Mouse (Mus musculus): Measurements from ENCODE around the gene Slc30a1.
A peak's percentile ranks its signal among the peaks of the same experiment; 100 is the strongest.

Slc30a1 gene

DNA sequence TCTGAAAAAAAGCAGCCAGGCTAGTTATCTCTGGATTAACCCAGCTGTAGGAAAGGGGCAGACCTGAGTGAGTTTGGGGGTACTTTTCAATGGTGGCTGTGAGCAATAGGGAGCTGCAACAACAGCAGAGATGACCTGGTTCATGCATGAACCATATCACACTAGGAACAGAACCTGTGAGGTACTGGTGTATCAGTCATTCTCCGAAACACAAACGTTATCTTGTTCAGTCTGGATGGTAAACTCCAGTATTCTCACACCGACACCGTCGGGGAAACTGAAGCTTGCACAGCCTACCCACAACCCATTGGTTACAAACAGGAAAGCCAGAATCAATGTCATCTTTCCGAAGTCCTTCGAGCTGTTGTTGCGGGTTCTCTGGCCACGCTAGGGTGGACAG lies 11.7 kb upstream of the Slc30a1 start:
- DNase-seq (ENCODE audit: extremely low read depth, insufficient read length, low spot score), result no peak

DNA sequence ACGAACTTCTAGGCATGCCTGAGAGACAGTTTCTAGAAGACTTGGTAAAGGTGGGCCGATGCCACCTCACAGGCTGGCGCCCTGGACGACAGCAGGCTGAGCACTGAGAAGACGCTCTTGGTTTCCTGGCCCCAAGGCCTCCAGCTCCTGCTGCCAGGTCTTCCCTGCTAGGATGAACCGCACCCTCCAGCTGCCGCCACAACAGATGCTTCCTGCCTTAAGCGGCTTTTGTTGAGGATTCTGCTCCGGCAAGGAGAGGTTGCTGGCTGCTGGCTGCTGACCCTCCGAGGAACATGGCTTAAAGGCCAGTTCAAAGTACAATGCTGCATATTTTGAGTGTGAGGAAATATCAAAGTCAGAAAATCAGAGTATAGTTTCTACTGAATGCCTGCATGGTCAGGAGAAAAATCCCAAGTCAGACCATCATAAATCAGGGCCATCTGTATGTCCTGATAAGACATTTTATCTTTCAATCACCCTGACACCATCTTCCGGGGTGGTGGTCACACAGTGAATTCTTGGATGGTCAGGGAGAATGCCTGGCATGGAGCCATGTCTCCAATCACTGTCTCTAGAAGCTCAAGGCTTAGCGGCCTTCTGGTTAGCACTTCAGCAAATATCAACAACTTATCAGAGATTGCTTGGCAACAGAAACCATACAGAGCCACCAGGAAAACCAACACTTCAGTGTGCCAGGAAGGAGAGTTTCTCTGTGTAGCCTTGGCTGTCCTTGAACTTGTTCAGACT lies 9.6 kb upstream of the Slc30a1 start:
- DNase-seq (ENCODE audit: extremely low read depth, insufficient read length, low spot score), result no peak

DNA sequence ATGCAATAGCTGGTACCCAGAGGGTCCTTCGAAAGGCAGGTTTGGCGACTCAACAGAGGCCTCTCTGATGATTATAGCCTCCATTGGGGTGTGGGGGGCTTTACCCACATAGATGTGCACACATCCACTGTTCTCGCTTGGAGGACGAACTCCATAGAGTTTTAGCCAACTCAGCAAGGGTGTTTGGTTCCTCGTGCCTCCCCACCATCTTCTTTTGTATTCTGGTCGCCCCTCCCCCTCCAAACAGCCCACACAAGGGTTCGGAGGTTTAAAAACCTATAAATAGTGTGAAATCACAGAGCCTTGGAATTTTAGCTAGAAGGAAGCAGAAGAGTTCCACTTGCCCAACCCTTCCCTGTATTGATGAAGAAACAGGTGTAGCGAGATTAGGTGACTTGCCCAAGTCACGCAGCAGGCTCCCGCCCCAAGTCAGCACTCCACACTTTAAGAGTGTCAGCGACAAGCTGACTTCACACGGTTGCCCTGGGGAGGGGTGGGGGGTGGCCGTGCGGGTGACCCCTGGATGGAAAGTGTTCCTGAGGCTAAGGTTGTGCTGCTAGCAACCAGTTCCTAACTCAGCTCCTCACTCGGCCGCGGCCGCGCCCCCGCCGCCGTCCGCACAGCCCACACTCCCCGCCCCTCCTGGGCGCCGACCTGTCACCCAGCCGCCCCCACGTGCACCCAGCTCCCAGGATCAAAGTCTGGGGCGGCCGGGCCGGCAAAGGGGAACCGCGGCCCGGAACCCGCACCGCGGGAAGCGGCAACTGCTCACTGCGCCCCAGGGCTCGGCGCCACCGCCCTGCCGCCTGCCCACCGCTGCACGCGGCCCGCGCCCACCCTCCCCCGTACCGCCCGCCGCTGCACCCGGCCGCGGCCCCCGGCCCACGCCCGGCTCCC lies 682 bp upstream of the Slc30a1 start:
- DNase-seq (ENCODE audit: extremely low read depth, insufficient read length, low spot score), result peak; percentile 74

DNA sequence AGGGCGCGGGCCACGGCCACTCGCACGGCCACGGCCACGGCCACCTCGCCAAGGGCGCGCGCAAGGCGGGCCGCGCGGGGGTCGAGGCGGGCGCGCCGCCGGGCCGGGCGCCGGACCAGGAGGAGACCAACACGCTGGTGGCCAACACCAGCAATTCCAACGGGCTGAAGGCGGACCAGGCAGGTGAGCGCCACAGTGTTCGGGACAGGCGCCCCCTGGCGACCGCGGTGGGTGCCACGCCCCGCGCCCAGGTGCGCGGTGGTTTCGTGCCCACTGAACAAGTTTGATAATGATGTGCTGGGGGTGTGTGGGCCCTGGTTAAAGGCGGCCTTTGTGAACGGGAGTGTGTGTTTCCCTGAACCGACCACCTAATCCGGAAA lies 854 bp downstream of the Slc30a1 start:
- DNase-seq (ENCODE audit: extremely low read depth, insufficient read length, low spot score), result peak; percentile 88

DNA sequence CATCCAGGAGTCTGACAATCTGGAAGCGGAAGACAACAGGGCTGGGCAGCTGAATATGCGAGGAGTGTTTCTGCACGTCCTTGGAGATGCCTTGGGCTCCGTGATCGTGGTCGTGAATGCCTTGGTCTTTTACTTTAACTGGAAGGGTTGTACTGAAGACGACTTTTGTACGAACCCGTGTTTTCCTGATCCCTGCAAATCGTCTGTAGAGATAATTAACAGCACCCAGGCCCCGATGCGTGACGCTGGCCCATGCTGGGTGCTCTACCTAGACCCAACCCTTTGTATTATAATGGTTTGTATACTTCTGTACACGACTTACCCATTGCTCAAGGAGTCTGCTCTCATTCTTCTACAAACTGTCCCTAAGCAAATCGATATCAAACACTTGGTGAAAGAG lies 2.3 kb downstream of the Slc30a1 start:
- no peak for DNase-seq (ENCODE audit: extremely low read depth, insufficient read length, low spot score)

DNA sequence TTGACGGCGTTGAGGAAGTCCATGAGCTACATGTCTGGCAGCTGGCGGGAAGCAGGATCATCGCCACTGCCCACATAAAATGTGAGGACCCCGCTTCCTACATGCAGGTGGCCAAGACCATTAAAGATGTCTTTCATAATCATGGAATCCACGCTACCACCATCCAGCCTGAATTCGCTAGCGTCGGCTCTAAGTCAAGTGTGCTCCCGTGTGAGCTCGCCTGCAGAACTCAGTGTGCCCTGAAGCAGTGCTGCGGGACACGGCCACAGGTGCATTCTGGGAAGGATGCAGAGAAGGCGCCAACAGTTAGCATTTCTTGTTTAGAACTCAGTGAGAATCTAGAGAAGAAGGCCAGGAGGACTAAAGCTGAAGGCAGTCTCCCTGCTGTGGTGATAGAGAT lies 2.7 kb downstream of the Slc30a1 start:
- no peak for DNase-seq (ENCODE audit: extremely low read depth, insufficient read length, low spot score)

DNA sequence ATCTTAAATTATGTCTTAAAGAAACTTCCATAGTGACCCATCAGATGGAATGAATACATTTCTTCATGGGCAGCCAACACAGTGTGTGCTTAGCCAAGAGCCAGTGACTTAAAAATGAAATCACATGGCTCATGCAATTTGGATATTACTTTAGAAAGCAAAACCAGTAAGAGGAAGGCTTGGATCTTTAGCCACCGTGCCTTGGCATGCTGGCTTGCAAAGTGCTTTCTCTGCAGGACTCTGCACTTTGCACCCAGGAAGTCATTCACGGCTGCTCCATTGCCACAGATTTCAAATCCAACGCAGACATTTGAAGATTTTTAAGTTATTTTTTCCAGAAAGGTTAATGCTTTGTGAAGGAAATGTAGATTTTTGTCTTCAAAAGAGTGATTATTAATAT lies 4.1 kb downstream of the Slc30a1 start:
- no peak for DNase-seq (ENCODE audit: extremely low read depth, insufficient read length, low spot score)

DNA sequence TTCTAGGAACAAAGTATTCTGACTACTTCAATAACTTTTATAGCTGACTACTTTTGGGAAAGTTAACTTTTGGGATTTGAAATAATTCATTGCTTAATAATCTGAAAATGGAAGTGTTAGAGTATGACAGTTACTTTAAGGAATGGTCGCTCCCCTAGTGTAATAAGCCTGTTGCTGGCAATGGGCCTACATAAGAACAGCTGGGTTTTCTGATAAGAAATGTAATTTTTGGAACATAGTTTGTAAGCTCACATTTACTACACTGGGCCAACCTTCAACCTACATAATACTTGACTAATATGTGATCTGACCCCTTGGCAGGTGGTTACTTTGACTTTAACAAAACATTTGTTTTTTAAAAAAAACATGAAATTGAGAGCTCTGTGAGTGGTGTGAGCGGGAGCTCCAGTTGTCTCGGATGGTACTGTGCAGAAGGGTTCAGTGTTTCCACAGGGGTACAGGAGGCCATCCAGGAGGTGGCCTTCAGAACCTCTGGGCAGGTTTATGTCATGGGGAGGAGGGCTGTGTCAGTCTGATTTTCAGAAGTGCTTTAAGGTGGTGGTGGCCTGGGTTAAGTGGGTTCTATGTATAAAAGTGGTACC lies 4.6 kb downstream of the Slc30a1 start:
- no peak for DNase-seq (ENCODE audit: extremely low read depth, insufficient read length, low spot score)

DNA sequence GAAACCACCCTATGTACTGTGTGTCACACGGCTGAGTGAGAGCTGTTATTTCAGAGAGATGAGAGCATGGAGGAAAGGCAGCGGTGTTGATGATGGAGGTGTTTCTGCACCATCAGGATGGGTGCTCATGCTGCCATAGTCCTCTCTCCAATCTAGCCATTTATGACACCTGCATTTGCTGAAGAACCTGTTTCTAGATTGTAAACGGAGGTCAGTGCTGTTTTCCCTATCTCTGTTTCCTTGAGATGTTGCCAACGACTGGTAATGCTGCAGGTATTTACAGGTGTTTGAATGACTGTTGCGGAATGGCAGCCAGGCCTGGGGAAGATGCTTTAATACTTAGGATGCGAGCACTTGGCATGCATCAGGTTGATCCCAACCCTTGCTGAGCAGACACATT lies 8.1 kb downstream of the Slc30a1 start:
- DNase-seq (ENCODE audit: extremely low read depth, insufficient read length, low spot score), result no peak

DNA sequence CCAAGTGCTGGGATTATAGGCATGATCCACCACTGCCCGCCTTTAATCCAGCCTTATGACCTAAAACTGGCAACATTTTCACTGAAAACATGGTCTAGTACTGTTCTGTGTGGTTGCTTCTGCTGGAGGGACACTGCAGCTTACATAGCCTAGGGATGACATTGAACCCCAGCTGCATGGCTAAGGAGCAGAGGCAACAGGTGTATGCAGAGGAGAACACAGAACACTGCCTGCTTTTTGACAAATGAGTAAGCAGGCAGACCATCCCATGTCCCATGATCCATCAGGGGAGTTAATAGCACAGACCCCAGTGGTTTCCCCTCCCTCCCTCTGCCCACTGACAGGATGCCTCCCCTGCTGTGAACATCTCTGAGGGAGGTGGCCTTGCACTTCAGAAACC lies 9.0 kb downstream of the Slc30a1 start:
- DNase-seq (ENCODE audit: extremely low read depth, insufficient read length, low spot score), result no peak

DNA sequence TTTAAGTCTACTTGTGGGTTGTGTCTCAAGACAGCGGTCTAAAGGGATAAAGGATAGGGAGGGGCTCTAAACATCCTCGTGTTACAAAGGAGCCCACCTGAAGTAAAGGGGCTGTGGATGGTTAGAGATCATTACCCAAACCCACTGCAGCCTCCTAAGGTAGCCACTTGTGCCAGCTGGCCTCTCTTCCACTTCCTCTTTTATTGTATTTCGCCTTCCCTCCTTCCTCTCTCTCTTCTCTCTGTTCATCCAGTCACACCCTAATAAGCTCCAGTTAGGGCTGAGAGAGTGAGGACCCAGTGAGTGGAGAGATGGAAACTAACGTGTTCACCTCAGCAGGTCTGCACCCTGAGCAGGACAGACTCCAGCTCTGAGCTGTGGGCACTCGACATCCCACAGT lies 10.3 kb downstream of the Slc30a1 start:
- DNase-seq (ENCODE audit: extremely low read depth, insufficient read length, low spot score), result no peak

DNA sequence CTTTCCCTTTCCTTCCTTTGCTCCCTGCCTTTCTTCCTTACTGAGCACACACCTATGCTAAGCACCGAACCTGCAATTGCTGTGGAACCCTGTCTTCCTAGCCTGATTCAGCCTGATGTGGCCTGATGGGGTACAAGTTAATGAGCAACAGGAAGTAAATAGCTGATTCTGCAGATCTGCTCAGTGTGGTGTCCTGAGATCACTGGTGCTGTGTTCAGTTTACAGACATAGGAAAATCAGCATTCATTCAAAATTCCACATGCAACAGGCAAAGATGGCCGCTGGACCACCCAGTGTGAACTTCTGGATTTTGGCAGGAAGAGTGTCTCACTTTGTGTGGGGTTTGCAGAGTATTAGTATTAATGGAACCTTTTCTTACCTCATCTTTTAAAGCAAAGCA lies 12.8 kb downstream of the Slc30a1 start:
- DNase-seq (ENCODE audit: extremely low read depth, insufficient read length, low spot score), result no peak

DNA sequence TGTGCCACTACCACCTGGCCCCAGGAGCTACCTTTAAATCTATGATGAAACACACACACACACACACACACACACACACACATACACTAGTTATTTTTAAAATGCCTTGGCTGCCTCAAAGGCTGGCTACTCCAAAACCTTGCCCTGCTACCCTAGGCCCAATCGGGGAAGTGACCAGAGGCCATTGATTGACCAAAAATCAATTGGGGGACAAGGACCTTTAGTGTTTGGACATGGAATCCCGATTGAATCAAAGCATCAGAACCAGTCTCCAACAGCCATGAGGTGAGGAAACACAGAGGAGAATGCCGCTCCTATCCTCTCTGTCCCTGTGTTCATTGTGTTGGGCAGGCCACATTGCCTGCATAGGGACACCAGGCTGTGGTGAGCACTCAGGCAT lies 15.1 kb downstream of the Slc30a1 start:
- no peak for DNase-seq (ENCODE audit: extremely low read depth, insufficient read length, low spot score)

DNA sequence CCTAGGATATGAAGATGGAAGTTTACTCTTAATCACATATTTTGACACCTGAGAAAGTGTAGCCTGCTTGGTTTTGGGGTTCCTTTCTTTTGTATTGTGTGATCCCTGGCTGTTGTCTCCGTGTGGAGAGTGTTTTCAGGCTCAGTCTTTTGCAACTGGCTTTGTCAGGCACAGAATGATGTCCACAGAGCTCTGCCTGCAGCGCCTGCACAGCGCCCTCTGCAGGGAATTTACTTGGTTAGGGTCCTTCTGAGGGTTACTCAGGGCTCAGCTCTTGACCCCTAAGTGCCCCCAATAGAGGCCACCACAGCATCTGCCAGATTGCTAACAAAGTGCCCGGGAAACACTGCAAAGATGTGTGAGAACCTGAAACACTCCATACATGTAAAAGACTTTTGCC lies 18.9 kb downstream of the Slc30a1 start:
- no peak for DNase-seq (ENCODE audit: extremely low read depth, insufficient read length, low spot score)

DNA sequence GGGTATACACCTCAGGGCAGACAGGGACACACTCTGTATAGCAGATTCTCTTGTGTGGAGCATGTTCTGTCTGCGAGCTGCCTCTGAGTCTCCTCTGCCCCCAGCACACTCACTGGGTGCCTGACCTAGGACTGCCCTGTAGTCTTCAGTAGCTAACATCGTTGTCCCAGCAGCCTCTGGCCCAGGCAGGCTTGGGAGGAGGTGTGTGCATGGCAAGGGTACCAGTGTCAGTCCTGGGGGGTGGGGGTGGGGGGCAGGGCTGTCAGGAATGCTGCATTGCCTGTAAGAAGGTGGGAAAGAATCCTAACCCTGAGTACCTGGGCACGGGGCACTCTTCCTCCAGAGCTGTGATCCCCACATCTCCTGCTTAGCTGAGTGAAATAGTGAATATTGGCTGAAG lies 20.1 kb downstream of the Slc30a1 start:
- DNase-seq (ENCODE audit: extremely low read depth, insufficient read length, low spot score), result no peak

DNA sequence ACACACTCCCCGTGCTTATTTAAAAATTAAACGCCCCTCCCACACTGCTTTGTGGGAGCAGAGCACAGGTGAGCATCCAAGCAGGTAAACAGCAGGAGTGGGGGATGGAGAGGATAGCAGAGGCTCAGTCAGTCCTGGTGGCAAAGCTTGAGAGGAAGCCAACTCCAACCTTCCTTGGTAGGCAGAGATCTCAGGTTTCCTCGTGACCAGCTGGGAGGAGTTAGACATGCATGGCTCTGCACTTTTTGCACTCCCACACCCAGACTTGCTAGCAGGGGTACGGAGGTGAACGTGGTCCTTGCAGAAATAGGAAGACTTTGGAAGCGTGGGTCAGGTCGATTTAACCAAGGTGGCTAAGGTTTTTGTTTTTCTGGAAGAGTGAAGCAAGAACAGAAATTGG lies 21.8 kb downstream of the Slc30a1 start:
- DNase-seq (ENCODE audit: extremely low read depth, insufficient read length, low spot score), result no peak

DNA sequence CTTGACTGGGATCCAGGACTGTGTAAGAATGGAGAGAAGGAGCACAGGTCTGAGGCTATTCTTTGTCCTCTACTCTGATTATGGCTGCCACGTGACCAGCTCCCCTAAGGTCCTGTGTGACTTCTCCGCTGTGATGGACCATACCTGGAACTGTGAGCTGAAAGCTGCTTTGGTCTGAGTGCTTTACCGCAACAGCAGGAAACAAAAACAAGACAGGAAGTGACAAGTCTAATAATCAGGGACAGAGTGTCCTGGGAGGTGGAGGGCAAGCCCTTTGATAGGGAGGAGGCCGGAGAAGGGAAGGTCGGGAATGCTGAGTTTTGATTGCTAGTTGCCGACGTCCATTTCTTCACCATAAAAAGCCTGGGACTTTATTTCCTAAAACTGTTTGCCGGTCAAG lies 22.5 kb downstream of the Slc30a1 start:
- no peak for DNase-seq (ENCODE audit: extremely low read depth, insufficient read length, low spot score)

DNA sequence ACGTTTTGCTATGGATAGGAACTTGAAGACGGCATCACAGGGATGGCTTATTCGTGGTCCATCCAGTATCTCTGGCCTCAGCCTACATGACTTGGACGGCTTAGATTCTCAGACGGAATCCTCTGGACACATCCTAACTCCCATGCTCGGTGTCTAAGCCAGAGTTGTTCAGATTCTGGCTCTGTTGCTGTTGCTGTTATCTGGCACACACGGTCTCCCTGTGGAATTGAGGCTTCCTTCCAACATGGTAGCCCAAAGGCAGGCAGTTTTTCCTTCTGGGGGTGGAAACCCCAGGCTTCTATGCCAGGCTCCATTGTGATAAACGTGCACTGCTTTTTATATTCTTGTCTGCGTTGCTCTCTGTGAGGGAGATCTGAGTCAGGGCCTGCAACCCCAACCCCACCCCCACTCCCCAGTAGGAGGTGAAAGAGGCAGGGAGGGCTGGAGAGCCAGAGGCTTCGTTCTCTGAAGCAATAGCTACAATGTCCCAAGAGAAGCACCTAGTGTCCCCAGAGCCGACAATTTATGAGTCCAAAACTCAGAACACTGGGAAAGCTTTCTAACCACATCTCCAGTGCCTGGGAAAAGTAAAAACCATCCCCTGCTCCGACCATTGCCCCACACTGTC lies 23.4 kb downstream of the Slc30a1 start:
- DNase-seq (ENCODE audit: extremely low read depth, insufficient read length, low spot score), result no peak

DNA sequence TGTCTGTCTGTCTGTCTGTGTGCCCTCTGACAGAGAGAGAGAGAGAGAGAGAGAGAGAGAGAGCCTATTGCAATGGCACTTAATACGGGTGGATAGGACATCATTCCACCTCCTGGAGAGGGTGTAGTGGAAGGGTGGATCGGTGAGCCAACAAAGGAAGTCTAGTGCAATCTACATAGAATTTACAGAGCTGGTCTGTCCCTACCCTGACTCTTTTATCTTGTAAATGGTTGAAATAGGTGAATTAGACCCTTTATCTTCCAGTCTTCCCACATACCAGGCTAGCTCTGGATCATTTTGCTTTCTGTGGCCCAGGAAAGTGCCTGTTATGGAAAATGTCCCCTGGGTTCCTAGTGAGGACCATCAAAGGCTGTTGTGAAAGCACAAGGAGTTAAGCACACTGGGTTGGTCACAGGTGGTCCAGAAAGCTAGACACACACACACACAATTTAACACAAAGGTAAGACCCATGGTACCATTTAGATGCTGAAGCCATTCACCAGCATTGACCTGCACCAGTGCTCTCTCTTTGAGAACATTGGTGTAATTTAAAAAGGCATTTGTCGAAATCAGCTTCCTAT lies 24.0 kb downstream of the Slc30a1 start:
- DNase-seq (ENCODE audit: extremely low read depth, insufficient read length, low spot score), result no peak

DNA sequence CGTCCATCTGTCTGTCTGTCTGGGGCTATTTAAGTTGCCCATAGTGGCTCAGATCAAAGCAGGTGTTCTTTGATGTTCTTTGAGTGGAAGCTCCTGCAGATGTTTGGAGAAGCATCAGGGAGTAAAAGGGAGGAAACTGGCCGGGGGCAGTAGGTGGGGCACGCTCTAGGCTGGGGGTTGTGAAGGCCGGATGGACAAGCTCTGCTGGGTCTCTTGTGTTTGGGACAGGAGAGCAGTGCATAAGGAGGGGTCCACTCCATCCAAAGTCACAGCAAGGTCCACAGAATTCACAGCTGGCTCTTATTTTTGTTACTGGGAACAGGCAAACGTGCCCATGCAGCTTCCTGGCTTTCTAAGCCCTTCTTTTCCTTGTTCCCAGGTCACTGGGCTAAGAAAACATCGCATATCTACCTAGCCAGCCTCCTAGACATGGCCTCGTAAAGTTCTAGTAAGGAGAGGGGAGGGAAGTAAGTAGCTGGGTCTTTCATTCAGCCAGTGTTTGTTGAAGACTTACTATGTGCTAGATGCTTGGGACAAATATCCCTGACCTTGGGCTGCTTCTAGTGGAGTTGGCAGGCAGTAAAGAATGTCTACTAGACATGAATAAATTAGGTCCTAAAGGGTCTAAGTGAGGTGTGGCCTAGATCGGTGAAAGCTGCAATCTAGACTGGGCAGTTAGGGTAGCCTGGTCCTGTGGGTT lies 25.9 kb downstream of the Slc30a1 start:
- no peak for DNase-seq (ENCODE audit: extremely low read depth, insufficient read length, low spot score)
